Mouse (Mus musculus) midbrain, postnatal 0 days (tissue): ENCODE measurements at regions not wholly inside any gene's neighbourhood (a gene's known extent, or its start where the extent isn't known, plus 50 kb on each side); places are given as distances from the start of the nearest gene placed in this dataset.

Experiments used
- ATAC-seq: fragments of 200-750 bp; cut with Nextera tagmentation; 2 replicates; pipeline ENCODE4 v1.8.0; 2017; ENCODE audit warnings: moderate number of reproducible peaks, mild to moderate bottlenecking, moderate TSS enrichment, moderate library complexity; ENCODE audit not compliant: low FRiP score
- DNase-seq: peaks from one replicate; pipeline ENCODE4 v3.0.0-alpha.2; 2015; ENCODE audit warnings: low spot score
- H3K27ac ChIP-seq: fragments of 300-500 bp; sonication (generic); 2 replicates; pipeline ENCODE4 v1.5.1; 2014; ENCODE audit warnings: low read depth, mild to moderate bottlenecking, low read length, mixed read lengths
- H3K27me3 ChIP-seq: fragments of 300-500 bp; sonication (generic); 2 replicates; pipeline ENCODE4 v1.6.1; 2014; ENCODE audit warnings: low read length, control low read depth, mixed read lengths; ENCODE audit not compliant: insufficient read depth
- H3K36me3 ChIP-seq: fragments of 300-500 bp; sonication (generic); 2 replicates; pipeline ENCODE4 v1.6.1; 2014; ENCODE audit warnings: low read length, control low read depth, mixed read lengths; ENCODE audit not compliant: insufficient read depth
- H3K4me1 ChIP-seq: fragments of 300-500 bp; sonication (generic); 2 replicates; pipeline ENCODE4 v1.6.1; 2014; ENCODE audit warnings: mild to moderate bottlenecking, control low read depth, antibody characterized with exemption, low read length, mixed read lengths; ENCODE audit not compliant: insufficient read depth
- H3K4me2 ChIP-seq: fragments of 300-500 bp; sonication (generic); 2 replicates; pipeline ENCODE4 v1.6.1; 2014; ENCODE audit warnings: low read depth, mild to moderate bottlenecking, low read length, mixed read lengths; ENCODE audit not compliant: poor library complexity, severe bottlenecking
- H3K4me3 ChIP-seq: fragments of 300-500 bp; sonication (generic); 2 replicates; pipeline ENCODE4 v1.5.1; 2014; ENCODE audit warnings: low read depth, mild to moderate bottlenecking, low read length, moderate library complexity
- H3K9ac ChIP-seq: fragments of 300-500 bp; sonication (generic); replicated peaks from 2 replicates; pipeline ENCODE4 v1.6.1; 2014; ENCODE audit warnings: mild to moderate bottlenecking, low read length, moderate library complexity, mixed read lengths; ENCODE audit not compliant: poor library complexity, severe bottlenecking
- H3K9me3 ChIP-seq: fragments of 300-500 bp; sonication (generic); 2 replicates; pipeline ENCODE4 v1.6.1; 2016; ENCODE audit warnings: low read length, control low read depth
- CTCF ChIP-seq: IDR thresholded peaks from 2 replicates; pipeline ENCODE4 v1.5.1; 2016; ENCODE audit warnings: antibody characterized with exemption, mild to moderate bottlenecking
- WGBS: fragments of 180-500 bp; shearing (Covaris S2); extraction: QIAGEN DNeasy Blood & Tissue Kit; methylation state at CpG from one replicate; pipeline ENCODE4 v1.1.7; 2014; 5-methylcytosine and 5-hydroxymethylcytosine counted together

DNA sequence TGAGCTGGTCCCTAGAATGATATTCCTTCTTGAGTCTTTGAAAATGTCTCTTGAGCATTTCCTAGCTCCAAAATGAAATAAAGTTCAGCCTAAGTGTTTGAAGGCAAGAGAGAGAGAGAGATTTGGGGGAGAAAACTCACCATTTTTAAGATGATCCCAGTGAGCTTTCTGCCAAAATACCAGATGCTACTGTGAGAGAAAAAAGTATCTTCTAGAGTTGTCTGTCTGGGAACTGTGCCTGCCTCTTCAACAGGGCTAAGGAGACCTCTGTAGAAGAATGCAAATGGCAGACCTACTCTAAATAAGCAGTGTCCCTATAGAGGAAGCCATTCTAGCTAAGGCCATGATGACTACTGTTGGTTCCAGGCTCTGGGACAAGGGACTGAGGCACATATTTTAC, 285.6 kb upstream of the Prickle1 start:
- Histone ChIP-seq H3K4me2 (no peak overlapping the region), H3K27me3 (no peaks in the 10 kb centered on the region), H3K9ac (no peak overlapping the region), H3K9me3 (no peaks in the 10 kb centered on the region), H3K36me3 (no peaks in the 10 kb centered on the region), H3K27ac (no peak overlapping the region), H3K4me1 (no peaks in the 10 kb centered on the region), H3K4me3 (no peak overlapping the region)
- TF ChIP-seq CTCF, result no peak
- no peak for ATAC-seq
- no peak for DNase-seq

GRCm38 (mm10) chr15:93880302-93880701, 284.6 kb upstream of the Prickle1 start:
- TF ChIP-seq CTCF, result no peak
- Histone ChIP-seq H3K4me2 (no peak overlapping the region), H3K4me3 (no peak overlapping the region), H3K9ac (no peak overlapping the region), H3K27ac (no peak overlapping the region), H3K36me3 (no peaks in the 10 kb centered on the region), H3K4me1 (no peaks in the 10 kb centered on the region), H3K9me3 (no peaks in the 10 kb centered on the region), H3K27me3 (no peaks in the 10 kb centered on the region)
- DNase-seq (no peak), ATAC-seq (no peak)
- 77% methylated on average over 8 of the region's 8 CpGs for WGBS

GRCm38 (mm10) chr15:93879006-93879405, 283.3 kb upstream of the Prickle1 start:
- no peak overlapping the region for H3K4me3 ChIP-seq
- H3K36me3 ChIP-seq, result no peaks in the 10 kb centered on the region
- no peak for ATAC-seq
- DNase-seq, result no peak
- 88% methylated on average over 3 of the region's 3 CpGs for WGBS
- H3K27ac ChIP-seq, result no peak overlapping the region
- no peaks in the 10 kb centered on the region for H3K4me1 ChIP-seq
- no peak for TF ChIP-seq CTCF
- no peak overlapping the region for H3K9ac ChIP-seq
- no peaks in the 10 kb centered on the region for H3K27me3 ChIP-seq
- no peaks in the 10 kb centered on the region for H3K9me3 ChIP-seq
- no peak overlapping the region for H3K4me2 ChIP-seq

GRCm38 (mm10) chr15:93876335-93876734, 280.6 kb upstream of the Prickle1 start:
- ATAC-seq (no peak), DNase-seq (no peak)
- H3K4me3 ChIP-seq, result no peak overlapping the region
- no peaks in the 10 kb centered on the region for H3K27me3 ChIP-seq
- no peak overlapping the region for H3K4me2 ChIP-seq
- H3K36me3 ChIP-seq, result no peaks in the 10 kb centered on the region
- 86% methylated on average over 10 of the region's 10 CpGs for WGBS
- no peak for TF ChIP-seq CTCF
- H3K9me3 ChIP-seq, result no peaks in the 10 kb centered on the region
- H3K27ac ChIP-seq, result no peak overlapping the region
- H3K9ac ChIP-seq, result no peak overlapping the region
- H3K4me1 ChIP-seq, result no peaks in the 10 kb centered on the region

- no peak for DNase-seq
- no peaks in the 10 kb centered on the region for H3K9me3 ChIP-seq
- no peaks in the 10 kb centered on the region for H3K27me3 ChIP-seq
- ATAC-seq, result no peak
- H3K9ac ChIP-seq, result no peak overlapping the region
- no peak for TF ChIP-seq CTCF
- H3K4me1 ChIP-seq, result no peaks in the 10 kb centered on the region
- H3K36me3 ChIP-seq, result no peaks in the 10 kb centered on the region
- H3K27ac ChIP-seq, result no peak overlapping the region
- H3K4me2 ChIP-seq, result no peak overlapping the region
- 76% methylated on average over 1 of the region's 1 CpGs for WGBS
- H3K4me3 ChIP-seq, result no peak overlapping the region
Measured at GRCm38 (mm10) chr15:93875685-93876084, 280.0 kb upstream of the Prickle1 start.

- Histone ChIP-seq H3K36me3 (no peaks in the 10 kb centered on the region), H3K9me3 (no peaks in the 10 kb centered on the region), H3K9ac (no peak overlapping the region), H3K27ac (no peak overlapping the region), H3K27me3 (no peaks in the 10 kb centered on the region), H3K4me2 (no peak overlapping the region), H3K4me1 (no peaks in the 10 kb centered on the region), H3K4me3 (no peak overlapping the region)
- DNase-seq (peak; percentile 42), ATAC-seq (no peak)
- no peak for TF ChIP-seq CTCF
- WGBS, result 84% methylated on average over 6 of the region's 6 CpGs
Measured at GRCm38 (mm10) chr15:93874206-93874605, 278.5 kb upstream of the Prickle1 start.
